Mouse (Mus musculus): ENCODE results near the gene Tmem223. TPM values are rescaled to one million over a fixed set of nuclear protein-coding genes. Genes with fewer than 3 reads are reported as not detected.

Gene Tmem223
- polyA plus RNA-seq, 1 experiment from 2014 or later: 109 TPM

Other genes starting within 250 kb of the Tmem223 start
- gene Slc22a8, start 179.7 kb upstream of the Tmem223 start, polyA plus RNA-seq (2015; fragmentation: Illumina TruSeq; extraction: RNeasy Lipid Tissue Mini Kit (QIAGEN cat#74804); ENCODE audit: low read depth, low replicate concordance): 13.3 TPM
- gene Slc22a6, start 153.0 kb upstream of the Tmem223 start, polyA plus RNA-seq (2015; fragmentation: Illumina TruSeq; extraction: RNeasy Lipid Tissue Mini Kit (QIAGEN cat#74804); ENCODE audit: low read depth, low replicate concordance): 2.3 TPM
- gene Chrm1, start 107.2 kb upstream of the Tmem223 start, polyA plus RNA-seq (2015; fragmentation: Illumina TruSeq; extraction: RNeasy Lipid Tissue Mini Kit (QIAGEN cat#74804); ENCODE audit: low read depth, low replicate concordance): 78.9 TPM
- 155 TPM for gene Slc3a2, start 47.6 kb upstream of the Tmem223 start, polyA plus RNA-seq (2015; fragmentation: Illumina TruSeq; extraction: RNeasy Lipid Tissue Mini Kit (QIAGEN cat#74804); ENCODE audit: low read depth, low replicate concordance)
- gene Wdr74, start 35.2 kb upstream of the Tmem223 start, polyA plus RNA-seq (2015; fragmentation: Illumina TruSeq; extraction: RNeasy Lipid Tissue Mini Kit (QIAGEN cat#74804); ENCODE audit: low read depth, low replicate concordance): 52.0 TPM
- gene 1700092M07Rik, start 30.3 kb upstream of the Tmem223 start, polyA plus RNA-seq (2015; fragmentation: Illumina TruSeq; extraction: RNeasy Lipid Tissue Mini Kit (QIAGEN cat#74804); ENCODE audit: low read depth, low replicate concordance): not detected
- 93.3 TPM for gene Stx5a, start 29.6 kb upstream of the Tmem223 start, polyA plus RNA-seq (2015; fragmentation: Illumina TruSeq; extraction: RNeasy Lipid Tissue Mini Kit (QIAGEN cat#74804); ENCODE audit: low read depth, low replicate concordance)
- 89.5 TPM for gene Nxf1, start 13.9 kb upstream of the Tmem223 start, polyA plus RNA-seq (2015; fragmentation: Illumina TruSeq; extraction: RNeasy Lipid Tissue Mini Kit (QIAGEN cat#74804); ENCODE audit: low read depth, low replicate concordance)
- gene Tmem179b, start 3.5 kb downstream of the Tmem223 start, polyA plus RNA-seq (2015; fragmentation: Illumina TruSeq; extraction: RNeasy Lipid Tissue Mini Kit (QIAGEN cat#74804); ENCODE audit: low read depth, low replicate concordance): 11.0 TPM
- gene Taf6l, start 15.4 kb downstream of the Tmem223 start, polyA plus RNA-seq (2015; fragmentation: Illumina TruSeq; extraction: RNeasy Lipid Tissue Mini Kit (QIAGEN cat#74804); ENCODE audit: low read depth, low replicate concordance): 12.2 TPM
- gene Polr2g, start 27.6 kb downstream of the Tmem223 start, polyA plus RNA-seq (2015; fragmentation: Illumina TruSeq; extraction: RNeasy Lipid Tissue Mini Kit (QIAGEN cat#74804); ENCODE audit: low read depth, low replicate concordance): 206 TPM
- 4.3 TPM for gene Zbtb3, start 31.6 kb downstream of the Tmem223 start, polyA plus RNA-seq (2015; fragmentation: Illumina TruSeq; extraction: RNeasy Lipid Tissue Mini Kit (QIAGEN cat#74804); ENCODE audit: low read depth, low replicate concordance)
- gene Ttc9c, start 48.3 kb downstream of the Tmem223 start, polyA plus RNA-seq (2015; fragmentation: Illumina TruSeq; extraction: RNeasy Lipid Tissue Mini Kit (QIAGEN cat#74804); ENCODE audit: low read depth, low replicate concordance): 38.9 TPM
- gene Hnrnpul2, start 49.0 kb downstream of the Tmem223 start, polyA plus RNA-seq (2015; fragmentation: Illumina TruSeq; extraction: RNeasy Lipid Tissue Mini Kit (QIAGEN cat#74804); ENCODE audit: low read depth, low replicate concordance): 102 TPM
- gene AC129217.1, start 58.8 kb downstream of the Tmem223 start, polyA plus RNA-seq (2015; fragmentation: Illumina TruSeq; extraction: RNeasy Lipid Tissue Mini Kit (QIAGEN cat#74804); ENCODE audit: low read depth, low replicate concordance): not detected
- gene Bscl2, start 66.5 kb downstream of the Tmem223 start, polyA plus RNA-seq (2015; fragmentation: Illumina TruSeq; extraction: RNeasy Lipid Tissue Mini Kit (QIAGEN cat#74804); ENCODE audit: low read depth, low replicate concordance): 92.5 TPM
- gene Gng3, start 68.2 kb downstream of the Tmem223 start, polyA plus RNA-seq (2015; fragmentation: Illumina TruSeq; extraction: RNeasy Lipid Tissue Mini Kit (QIAGEN cat#74804); ENCODE audit: low read depth, low replicate concordance): 191 TPM
- 0.82 TPM for gene Lrrn4cl, start 79.8 kb downstream of the Tmem223 start, polyA plus RNA-seq (2015; fragmentation: Illumina TruSeq; extraction: RNeasy Lipid Tissue Mini Kit (QIAGEN cat#74804); ENCODE audit: low read depth, low replicate concordance)
- gene Ubxn1, start 100.5 kb downstream of the Tmem223 start, polyA plus RNA-seq (2015; fragmentation: Illumina TruSeq; extraction: RNeasy Lipid Tissue Mini Kit (QIAGEN cat#74804); ENCODE audit: low read depth, low replicate concordance): 140 TPM
- gene Uqcc3, start 109.9 kb downstream of the Tmem223 start, polyA plus RNA-seq (2015; fragmentation: Illumina TruSeq; extraction: RNeasy Lipid Tissue Mini Kit (QIAGEN cat#74804); ENCODE audit: low read depth, low replicate concordance): 52.0 TPM
- 15.7 TPM for gene Lbhd1, start 112.7 kb downstream of the Tmem223 start, polyA plus RNA-seq (2015; fragmentation: Illumina TruSeq; extraction: RNeasy Lipid Tissue Mini Kit (QIAGEN cat#74804); ENCODE audit: low read depth, low replicate concordance)
- not detected for gene Gm49403, start 112.9 kb downstream of the Tmem223 start, polyA plus RNA-seq (2015; fragmentation: Illumina TruSeq; extraction: RNeasy Lipid Tissue Mini Kit (QIAGEN cat#74804); ENCODE audit: low read depth, low replicate concordance)
- gene 1810009A15Rik, start 117.9 kb downstream of the Tmem223 start, polyA plus RNA-seq (2015; fragmentation: Illumina TruSeq; extraction: RNeasy Lipid Tissue Mini Kit (QIAGEN cat#74804); ENCODE audit: low read depth, low replicate concordance): 47.2 TPM
- gene Gm49416, start 117.9 kb downstream of the Tmem223 start, polyA plus RNA-seq (2015; fragmentation: Illumina TruSeq; extraction: RNeasy Lipid Tissue Mini Kit (QIAGEN cat#74804); ENCODE audit: low read depth, low replicate concordance): not detected
- gene Ints5, start 122.0 kb downstream of the Tmem223 start, polyA plus RNA-seq (2015; fragmentation: Illumina TruSeq; extraction: RNeasy Lipid Tissue Mini Kit (QIAGEN cat#74804); ENCODE audit: low read depth, low replicate concordance): 12.2 TPM
- 81.9 TPM for gene Ganab, start 127.1 kb downstream of the Tmem223 start, polyA plus RNA-seq (2015; fragmentation: Illumina TruSeq; extraction: RNeasy Lipid Tissue Mini Kit (QIAGEN cat#74804); ENCODE audit: low read depth, low replicate concordance)
- gene B3gat3, start 149.4 kb downstream of the Tmem223 start, polyA plus RNA-seq (2015; fragmentation: Illumina TruSeq; extraction: RNeasy Lipid Tissue Mini Kit (QIAGEN cat#74804); ENCODE audit: low read depth, low replicate concordance): 219 TPM
- gene Rom1, start 158.4 kb downstream of the Tmem223 start, polyA plus RNA-seq (2015; fragmentation: Illumina TruSeq; extraction: RNeasy Lipid Tissue Mini Kit (QIAGEN cat#74804); ENCODE audit: low read depth, low replicate concordance): 10.4 TPM
- gene Eml3, start 158.6 kb downstream of the Tmem223 start, polyA plus RNA-seq (2015; fragmentation: Illumina TruSeq; extraction: RNeasy Lipid Tissue Mini Kit (QIAGEN cat#74804); ENCODE audit: low read depth, low replicate concordance): 10.3 TPM
- 42.2 TPM for gene Mta2, start 170.9 kb downstream of the Tmem223 start, polyA plus RNA-seq (2015; fragmentation: Illumina TruSeq; extraction: RNeasy Lipid Tissue Mini Kit (QIAGEN cat#74804); ENCODE audit: low read depth, low replicate concordance)
- 16.9 TPM for gene Tut1, start 182.9 kb downstream of the Tmem223 start, polyA plus RNA-seq (2015; fragmentation: Illumina TruSeq; extraction: RNeasy Lipid Tissue Mini Kit (QIAGEN cat#74804); ENCODE audit: low read depth, low replicate concordance)
- gene Eef1g, start 196.0 kb downstream of the Tmem223 start, polyA plus RNA-seq (2015; fragmentation: Illumina TruSeq; extraction: RNeasy Lipid Tissue Mini Kit (QIAGEN cat#74804); ENCODE audit: low read depth, low replicate concordance): 367 TPM
- gene Ahnak, start 218.3 kb downstream of the Tmem223 start, polyA plus RNA-seq (2015; fragmentation: Illumina TruSeq; extraction: RNeasy Lipid Tissue Mini Kit (QIAGEN cat#74804); ENCODE audit: low read depth, low replicate concordance): 5.2 TPM

Data from brain, adult 10 weeks (tissue).